Mouse (Mus musculus) liver, embryonic 13.5 days (tissue): ENCODE measurements around the gene Slc13a5. TPM values are rescaled to one million over a fixed set of nuclear protein-coding genes. Genes with fewer than 3 reads are reported as not detected.

Experiments
- ATAC-seq: fragments of 200-750 bp; cut with Nextera tagmentation; 2 replicates; pipeline ENCODE4 v1.8.0; 2017; ENCODE audit warnings: low read depth, mild to moderate bottlenecking, moderate number of reproducible peaks, moderate library complexity
- DNase-seq: peaks from one replicate; pipeline ENCODE4 v3.0.0; 2022
- H3K27ac ChIP-seq: fragments of 300-500 bp; sonication (generic); 2 replicates; pipeline ENCODE4 v1.5.1; 2015; ENCODE audit warnings: moderate library complexity, mild to moderate bottlenecking, inconsistent platforms
- H3K27me3 ChIP-seq: fragments of 300-500 bp; sonication (generic); 2 replicates; pipeline ENCODE4 v1.6.1; 2015; ENCODE audit warnings: mild to moderate bottlenecking, inconsistent platforms
- H3K36me3 ChIP-seq: fragments of 300-500 bp; sonication (generic); 2 replicates; pipeline ENCODE4 v1.6.1; 2015; ENCODE audit warnings: mild to moderate bottlenecking, inconsistent platforms
- H3K4me1 ChIP-seq: fragments of 300-500 bp; sonication (generic); replicated peaks from 2 replicates; pipeline ENCODE4 v1.6.1; 2015; ENCODE audit warnings: inconsistent platforms
- H3K4me2 ChIP-seq: fragments of 300-500 bp; sonication (generic); 2 replicates; pipeline ENCODE4 v1.6.1; 2015; ENCODE audit warnings: inconsistent platforms, mild to moderate bottlenecking, moderate library complexity
- H3K4me3 ChIP-seq: fragments of 300-500 bp; sonication (generic); replicated peaks from 2 replicates; pipeline ENCODE4 v1.5.1; 2015; ENCODE audit warnings: mild to moderate bottlenecking, inconsistent platforms
- H3K9ac ChIP-seq: fragments of 300-500 bp; sonication (generic); 2 replicates; pipeline ENCODE4 v1.6.1; 2015; ENCODE audit warnings: mild to moderate bottlenecking, inconsistent platforms
- H3K9me3 ChIP-seq: fragments of 300-500 bp; sonication (generic); replicated peaks from 2 replicates; pipeline ENCODE4 v1.6.1; 2016; ENCODE audit warnings: inconsistent platforms
- WGBS: fragments of 180-500 bp; shearing (Covaris S2); methylation state at CpG from one replicate; pipeline ENCODE4 v1.1.7; 2015; ENCODE audit not compliant: insufficient replicate concordance; 5-methylcytosine and 5-hydroxymethylcytosine counted together
- polyA plus RNA-seq: library from polyadenylated mRNA; unstranded; fragments of >200 nt; fragmentation: Nextera tagmentation; extraction: Ambion mirVana; gene quantifications from 2 replicates; pipeline ENCODE4 v1.2.1, GENCODE M21; 2015

Gene Slc13a5
- polyA plus RNA-seq, 1 experiment from 2014 or later = not detected

- no peaks in the 10 kb centered on the region for H3K9me3 ChIP-seq
- H3K4me3 ChIP-seq = no peak overlapping the region
- no peak overlapping the region for H3K9ac ChIP-seq
- H3K4me2 ChIP-seq = no peak overlapping the region
- ATAC-seq = no peak
- DNase-seq = no peak
- H3K27ac ChIP-seq = no peak overlapping the region
- 76% methylated on average over 2 of the region's 2 CpGs for WGBS
- 0 out of 2 replicates have a peak, but pooled peaks cover 3% of the 10 kb centered on the region for H3K4me1 ChIP-seq
- H3K27me3 ChIP-seq = no peaks in the 10 kb centered on the region
- H3K36me3 ChIP-seq = peaks cover 36% of the 10 kb centered on the region
Observed at GRCm38 (mm10) chr11:72194259-72194658, 72.8 kb downstream of the Slc13a5 start.

Other genes starting within 250 kb of the Slc13a5 start
- gene Aipl1, start 229.7 kb downstream of the Slc13a5 start, polyA plus RNA-seq = 0.21 and 0.28 TPM in 2 replicates
- gene Pimreg, start 225.2 kb downstream of the Slc13a5 start, polyA plus RNA-seq = 27.7 and 30.3 TPM in 2 replicates
- 0.06 and 0.14 TPM in 2 replicates for gene Pitpnm3, start 131.4 kb downstream of the Slc13a5 start, polyA plus RNA-seq
- not detected in 2 replicates for gene Gm43951, start 60.4 kb downstream of the Slc13a5 start, polyA plus RNA-seq
- gene 4933427D14Rik, start 59.8 kb downstream of the Slc13a5 start, polyA plus RNA-seq = 4.4 and 4.9 TPM in 2 replicates
- gene Txndc17, start 59.7 kb downstream of the Slc13a5 start, polyA plus RNA-seq = 94.7 and 97.9 TPM in 2 replicates
- 15.1 and 16.8 TPM in 2 replicates for gene Med31, start 51.6 kb downstream of the Slc13a5 start, polyA plus RNA-seq
- 2.7 and 4.0 TPM in 2 replicates for gene Xaf1, start 34.4 kb upstream of the Slc13a5 start, polyA plus RNA-seq
- not detected in 2 replicates for gene Fbxo39, start 47.2 kb upstream of the Slc13a5 start, polyA plus RNA-seq
- gene Tekt1, start 95.2 kb upstream of the Slc13a5 start, polyA plus RNA-seq = not detected in 2 replicates
- gene Smtnl2, start 144.5 kb upstream of the Slc13a5 start, polyA plus RNA-seq = 5.4 and 5.5 TPM in 2 replicates
- not detected in 2 replicates for gene Ggt6, start 168.3 kb upstream of the Slc13a5 start, polyA plus RNA-seq
- 129 and 138 TPM in 2 replicates for gene Mybbp1a, start 174.1 kb upstream of the Slc13a5 start, polyA plus RNA-seq
- 4.3 and 5.5 TPM in 2 replicates for gene Spns2, start 222.7 kb upstream of the Slc13a5 start, polyA plus RNA-seq